In the genomic region with DNA sequence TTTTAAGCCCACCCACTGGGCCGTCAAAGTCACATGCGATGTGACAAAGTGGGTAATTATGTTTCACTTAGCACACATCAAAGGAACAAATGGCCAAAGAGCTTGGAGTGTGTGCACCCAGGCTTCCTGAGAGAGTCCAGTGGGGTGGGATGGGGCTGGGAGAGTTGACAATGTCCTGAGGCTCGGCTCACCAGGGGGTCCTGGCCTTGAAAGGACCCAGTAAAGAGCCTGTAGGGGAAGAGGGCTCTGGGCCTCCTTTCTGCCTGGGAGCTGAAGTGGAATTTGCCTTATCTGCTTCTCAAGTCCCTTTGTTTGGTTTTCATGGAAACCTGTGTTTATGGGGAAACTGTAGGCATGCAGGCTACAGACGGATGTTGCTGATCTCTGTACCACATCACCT, we compare ENCODE assay signal across 12 mouse cellular contexts.
DNase-seq lines count a peak whose midpoint lies in the region; ATAC-seq and TF ChIP-seq lines count a peak whose summit lies in the region.
"Had no signal": no experiment of that assay in that cellular context is flagged by ENCODE, and none has a peak within 500 bp of the region (broad histone marks: within the 10 kb centered on the region; RNA-seq: fewer than 3 reads in every experiment).

No protein-coding gene starts in this region.

- CTCF ChIA-PET in Patski (lab: Charles Lee), result interaction anchor here (1.1 to 1.2 kb wide), 2 partner anchors 10 to 13 kb away, joined by 3 to 5 read pairs; no protein-coding TSS in a partner anchor

- no peak for ATAC-seq in heart, embryonic 12.5 days (ENCODE audit: insufficient number of reproducible peaks, low FRiP score)
- ATAC-seq in Patski, result peak; percentile 83
- ATAC-seq in forebrain, embryonic 13.5 days, result peak; percentile 41; the same call in 1 of the 2 replicates
- ATAC-seq in midbrain, embryonic 13.5 days, result peak; percentile 65

- H3K27ac ChIP-seq in heart, embryonic 12.5 days (ENCODE audit: poor library complexity, severe bottlenecking), result no peak overlapping the region
- no peak overlapping the region for H3K27ac ChIP-seq in forebrain, embryonic 13.5 days
- no peak overlapping the region for H3K27ac ChIP-seq in midbrain, embryonic 13.5 days
- H3K27ac ChIP-seq: liver, embryonic 14.5 days had no signal

- no peaks in the 10 kb centered on the region for H3K9me3 ChIP-seq in heart, embryonic 12.5 days (replicated peaks)
- H3K9me3 ChIP-seq in forebrain, embryonic 13.5 days (replicated peaks), result no peaks in the 10 kb centered on the region
- H3K9me3 ChIP-seq in midbrain, embryonic 13.5 days, result no peaks in the 10 kb centered on the region

- H3K4me3 ChIP-seq in heart, embryonic 12.5 days, result no peak overlapping the region
- no peak overlapping the region for H3K4me3 ChIP-seq in forebrain, embryonic 13.5 days
- H3K4me3 ChIP-seq in midbrain, embryonic 13.5 days (replicated peaks), result no peak overlapping the region

- 1% methylated on average over 4 of the region's 4 CpGs for WGBS in heart, embryonic 12.5 days
- WGBS in forebrain, embryonic 13.5 days, result 4% methylated on average over 4 of the region's 4 CpGs
- 5% methylated on average over 4 of the region's 4 CpGs for WGBS in midbrain, embryonic 13.5 days

- no peak overlapping the region for H3K9ac ChIP-seq in heart, embryonic 12.5 days
- no peak overlapping the region for H3K9ac ChIP-seq in forebrain, embryonic 13.5 days
- 0 out of 2 replicates have a peak overlapping the region, but pooled peaks have one; percentile 5 for H3K9ac ChIP-seq in midbrain, embryonic 13.5 days (replicated peaks)
- H3K9ac ChIP-seq: liver, embryonic 14.5 days had no signal

- H3K4me1 ChIP-seq in heart, embryonic 12.5 days (replicated peaks), result peaks cover 22% of the 10 kb centered on the region
- H3K4me1 ChIP-seq in forebrain, embryonic 13.5 days, result peaks cover 19% of the 10 kb centered on the region
- H3K4me1 ChIP-seq in midbrain, embryonic 13.5 days (replicated peaks), result peaks cover 23% of the 10 kb centered on the region

- no peak for DNase-seq in heart, postnatal 4 days
- peak; percentile 48 for DNase-seq in Patski (ENCODE audit: low read depth, low spot score)
- DNase-seq in spleen, postnatal 10 days (ENCODE audit: low spot score in 2 of 2), result no peak
- DNase-seq in spleen, postnatal 4 days (ENCODE audit: low spot score in 2 of 2), result no peak
- no peak for DNase-seq in cerebellum, adult 11 months
- DNase-seq: B cell, adult 2 months; kidney, adult 2 months; right cerebral cortex, postnatal 25 days had no signal

- in situ Hi-C loops in Patski (cut with MboI; ENCODE audit: low pct_unique_long_range_greater_than_20kb), result no loop called here

- H3K36me3 ChIP-seq in heart, embryonic 12.5 days, result no peaks in the 10 kb centered on the region
- no peaks in the 10 kb centered on the region for H3K36me3 ChIP-seq in forebrain, embryonic 13.5 days (ENCODE audit: poor library complexity, severe bottlenecking)
- no peaks in the 10 kb centered on the region for H3K36me3 ChIP-seq in midbrain, embryonic 13.5 days

- POLR2A ChIA-PET in Patski (lab: Charles Lee), result no interaction called here

- H3K4me2 ChIP-seq in heart, embryonic 12.5 days, result peak overlapping the region; percentile 18
- H3K4me2 ChIP-seq in forebrain, embryonic 13.5 days, result no peak overlapping the region
- H3K4me2 ChIP-seq in midbrain, embryonic 13.5 days (replicated peaks), result no peak overlapping the region

- no peak for TF ChIP-seq CTCF in Patski (IDR thresholded peaks at IDR 0.05)

- H3K27me3 ChIP-seq in heart, embryonic 12.5 days (replicated peaks), result peaks cover 49% of the 10 kb centered on the region
- peaks cover 23% of the 10 kb centered on the region for H3K27me3 ChIP-seq in Patski
- H3K27me3 ChIP-seq in forebrain, embryonic 13.5 days, result 0 out of 2 replicates have a peak, but pooled peaks cover 4% of the 10 kb centered on the region
- peaks cover 4% of the 10 kb centered on the region; the same call in 1 of the 2 replicates for H3K27me3 ChIP-seq in midbrain, embryonic 13.5 days
